In the genomic region with DNA sequence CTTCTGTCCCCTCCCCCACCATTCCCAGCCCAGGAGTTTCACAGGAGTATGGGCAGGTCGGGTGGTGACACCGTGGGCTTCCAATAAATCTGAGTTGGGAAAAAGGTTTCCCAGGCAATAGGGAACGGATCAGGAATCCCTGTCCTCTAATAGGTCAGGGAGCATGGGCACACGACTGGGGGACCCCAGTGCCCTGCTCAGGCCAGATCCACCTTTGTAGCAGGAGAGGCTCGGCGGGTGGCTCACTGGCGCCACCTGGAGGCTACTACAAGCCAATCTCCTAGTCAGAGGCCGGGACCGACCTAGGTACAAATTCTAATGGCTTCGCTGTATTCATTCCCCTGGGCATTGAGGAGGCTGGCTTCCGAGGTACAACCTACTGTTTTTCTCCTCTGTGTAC, we compare ENCODE assay signal across 8 mouse cellular contexts. TPM values are rescaled to one million over a fixed set of nuclear protein-coding genes. Genes with fewer than 3 reads are reported as not detected.
DNase-seq lines count a peak whose midpoint lies in the region; ATAC-seq and TF ChIP-seq lines count a peak whose summit lies in the region.

No protein-coding gene starts in this region.

- no peaks in the 10 kb centered on the region for H3K36me3 ChIP-seq in kidney, embryonic 14.5 days (ENCODE audit: control insufficient read depth, insufficient read depth, low read length)
- H3K36me3 ChIP-seq in liver, embryonic 15.5 days (replicated peaks): no peaks in the 10 kb centered on the region
- H3K36me3 ChIP-seq in stomach, postnatal 0 days (ENCODE audit: control insufficient read depth, insufficient read depth, low read length): no peaks in the 10 kb centered on the region

- DNase-seq in urinary bladder, adult 18-20 months (ENCODE audit: low spot score in 2 of 2): peak; percentile 53 to 69
- DNase-seq in urinary bladder, postnatal 10 days (ENCODE audit: low spot score): no peak
- peak; percentile 73 for DNase-seq in embryo, embryonic 11 days
- DNase-seq in heart, adult 8-10 months (ENCODE audit: low spot score): peak; percentile 62
- peak; percentile 72 for DNase-seq in neural tube, embryonic 10.5 days (ENCODE audit: extremely low spot score, low spot score)
- DNase-seq in stomach, postnatal 0 days (ENCODE audit: low spot score): peak; percentile 81

- no peak overlapping the region for H3K27ac ChIP-seq in kidney, embryonic 14.5 days (ENCODE audit: low read depth, low read length)
- H3K27ac ChIP-seq in liver, embryonic 15.5 days (replicated peaks): no peak overlapping the region
- peak overlapping the region; percentile 53 for H3K27ac ChIP-seq in stomach, postnatal 0 days (replicated peaks)

- H3K4me1 ChIP-seq in kidney, embryonic 14.5 days (ENCODE audit: control insufficient read depth, insufficient read depth, low read length): no peaks in the 10 kb centered on the region
- H3K4me1 ChIP-seq in liver, embryonic 15.5 days (replicated peaks): peaks cover 21% of the 10 kb centered on the region
- no peaks in the 10 kb centered on the region for H3K4me1 ChIP-seq in stomach, postnatal 0 days (replicated peaks; ENCODE audit: control insufficient read depth, insufficient read depth)

- 5% methylated on average over 11 of the region's 11 CpGs for WGBS in kidney, embryonic 14.5 days
- WGBS in liver, embryonic 15.5 days (ENCODE audit: insufficient replicate concordance): 7% methylated on average over 11 of the region's 11 CpGs
- WGBS in stomach, postnatal 0 days: 4% methylated on average over 11 of the region's 11 CpGs

- no peak overlapping the region for H3K9ac ChIP-seq in kidney, embryonic 14.5 days (ENCODE audit: low read depth, low read length)
- H3K9ac ChIP-seq in liver, embryonic 15.5 days: no peak overlapping the region
- H3K9ac ChIP-seq in stomach, postnatal 0 days (ENCODE audit: low read length): no peak overlapping the region

- no peak for TF ChIP-seq EP300 in stomach, postnatal 0 days (optimal IDR thresholded peaks at IDR 0.05)

- peak; percentile 96 for TF ChIP-seq CTCF in stomach, postnatal 0 days (IDR thresholded peaks at IDR 0.05; ENCODE audit: low read depth)

- no peak overlapping the region for H3K4me2 ChIP-seq in kidney, embryonic 14.5 days (replicated peaks; ENCODE audit: low read depth, low read length)
- H3K4me2 ChIP-seq in liver, embryonic 15.5 days: peak overlapping the region; percentile 29; the same call in 1 of the 2 replicates
- H3K4me2 ChIP-seq in stomach, postnatal 0 days (replicated peaks; ENCODE audit: low read depth): no peak overlapping the region

- peaks cover 4% of the 10 kb centered on the region; the same call in 1 of the 2 replicates for H3K27me3 ChIP-seq in kidney, embryonic 14.5 days (ENCODE audit: control insufficient read depth, insufficient read depth, low read length)
- H3K27me3 ChIP-seq in liver, embryonic 15.5 days: no peaks in the 10 kb centered on the region
- no peaks in the 10 kb centered on the region for H3K27me3 ChIP-seq in stomach, postnatal 0 days (ENCODE audit: control insufficient read depth, insufficient read depth, low read length)

- no peak overlapping the region for H3K4me3 ChIP-seq in kidney, embryonic 14.5 days (ENCODE audit: low read length)
- H3K4me3 ChIP-seq in liver, embryonic 15.5 days (replicated peaks): no peak overlapping the region
- H3K4me3 ChIP-seq in stomach, postnatal 0 days (ENCODE audit: low read depth, low read length): no peak overlapping the region

- ATAC-seq in kidney, embryonic 14.5 days (ENCODE audit: low FRiP score, low TSS enrichment): peak; percentile 78
- peak; percentile 33 for ATAC-seq in liver, embryonic 15.5 days (ENCODE audit: insufficient read depth)
- peak; percentile 62 for ATAC-seq in stomach, postnatal 0 days (ENCODE audit: low FRiP score, low TSS enrichment)

- H3K9me3 ChIP-seq in kidney, embryonic 14.5 days (ENCODE audit: control insufficient read depth, low read length): no peaks in the 10 kb centered on the region
- H3K9me3 ChIP-seq in liver, embryonic 15.5 days (replicated peaks): no peaks in the 10 kb centered on the region
- H3K9me3 ChIP-seq in stomach, postnatal 0 days (ENCODE audit: control insufficient read depth, low read length): no peaks in the 10 kb centered on the region

RNA-seq across cellular contexts. Expression of gene Gm19345, which starts 8.2 kb away (rescaled TPM):
- not detected for total RNA-seq in heart, adult 8-10 months (2022)
- polyA plus RNA-seq in kidney, embryonic 14.5 days (2014; fragmentation: Nextera tagmentation; extraction: Ambion mirVana): 0.27 TPM in 1 of 2 replicates, not detected in the other
- polyA plus RNA-seq in liver, embryonic 15.5 days (2015; fragmentation: Nextera tagmentation; extraction: Ambion mirVana): not detected in 2 replicates
- polyA plus RNA-seq in stomach, postnatal 0 days (2015; fragmentation: Nextera tagmentation; extraction: Ambion mirVana): 0.29 and 0.41 TPM in 2 replicates

RNA-seq across cellular contexts. Expression of gene Ceacam16, which starts 17.5 kb away (rescaled TPM):
- total RNA-seq in heart, adult 8-10 months (2022): under 1 TPM in 1 of 4 experiments, not detected in 3; 0.27 TPM
- polyA plus RNA-seq in kidney, embryonic 14.5 days (2014; fragmentation: Nextera tagmentation; extraction: Ambion mirVana): not detected in 2 replicates
- polyA plus RNA-seq in liver, embryonic 15.5 days (2015; fragmentation: Nextera tagmentation; extraction: Ambion mirVana): not detected in 2 replicates
- polyA plus RNA-seq in stomach, postnatal 0 days (2015; fragmentation: Nextera tagmentation; extraction: Ambion mirVana): not detected in 2 replicates

RNA-seq across cellular contexts. Expression of gene Bcl3, which starts 21.0 kb away (rescaled TPM):
- 1 to 10 TPM; 2.1 to 4.4 (median 3.5) TPM for total RNA-seq in heart, adult 8-10 months (2022)
- 3.5 and 4.2 TPM in 2 replicates for polyA plus RNA-seq in kidney, embryonic 14.5 days (2014; fragmentation: Nextera tagmentation; extraction: Ambion mirVana)
- 4.7 and 5.3 TPM in 2 replicates for polyA plus RNA-seq in liver, embryonic 15.5 days (2015; fragmentation: Nextera tagmentation; extraction: Ambion mirVana)
- polyA plus RNA-seq in stomach, postnatal 0 days (2015; fragmentation: Nextera tagmentation; extraction: Ambion mirVana): 8.9 and 9.1 TPM in 2 replicates

RNA-seq across cellular contexts. Expression of gene Ceacam19, which starts 44.2 kb away (rescaled TPM):
- total RNA-seq in heart, adult 8-10 months (2022): not detected
- not detected in 2 replicates for polyA plus RNA-seq in kidney, embryonic 14.5 days (2014; fragmentation: Nextera tagmentation; extraction: Ambion mirVana)
- polyA plus RNA-seq in liver, embryonic 15.5 days (2015; fragmentation: Nextera tagmentation; extraction: Ambion mirVana): not detected in 2 replicates
- polyA plus RNA-seq in stomach, postnatal 0 days (2015; fragmentation: Nextera tagmentation; extraction: Ambion mirVana): 9.5 and 10.2 TPM in 2 replicates

RNA-seq across cellular contexts. Expression of gene Cblc, which starts 47.0 kb away (rescaled TPM):
- total RNA-seq in heart, adult 8-10 months (2022): under 1 TPM in 2 of 4 experiments, not detected in 2; 0.37 to 0.76 TPM
- polyA plus RNA-seq in kidney, embryonic 14.5 days (2014; fragmentation: Nextera tagmentation; extraction: Ambion mirVana): 4.7 and 7.3 TPM in 2 replicates
- polyA plus RNA-seq in liver, embryonic 15.5 days (2015; fragmentation: Nextera tagmentation; extraction: Ambion mirVana): 3.5 and 3.8 TPM in 2 replicates
- polyA plus RNA-seq in stomach, postnatal 0 days (2015; fragmentation: Nextera tagmentation; extraction: Ambion mirVana): 44.4 and 48.5 TPM in 2 replicates
